Mouse (Mus musculus): ENCODE measurements around the gene Uroc1.

The Uroc1 gene

DNA sequence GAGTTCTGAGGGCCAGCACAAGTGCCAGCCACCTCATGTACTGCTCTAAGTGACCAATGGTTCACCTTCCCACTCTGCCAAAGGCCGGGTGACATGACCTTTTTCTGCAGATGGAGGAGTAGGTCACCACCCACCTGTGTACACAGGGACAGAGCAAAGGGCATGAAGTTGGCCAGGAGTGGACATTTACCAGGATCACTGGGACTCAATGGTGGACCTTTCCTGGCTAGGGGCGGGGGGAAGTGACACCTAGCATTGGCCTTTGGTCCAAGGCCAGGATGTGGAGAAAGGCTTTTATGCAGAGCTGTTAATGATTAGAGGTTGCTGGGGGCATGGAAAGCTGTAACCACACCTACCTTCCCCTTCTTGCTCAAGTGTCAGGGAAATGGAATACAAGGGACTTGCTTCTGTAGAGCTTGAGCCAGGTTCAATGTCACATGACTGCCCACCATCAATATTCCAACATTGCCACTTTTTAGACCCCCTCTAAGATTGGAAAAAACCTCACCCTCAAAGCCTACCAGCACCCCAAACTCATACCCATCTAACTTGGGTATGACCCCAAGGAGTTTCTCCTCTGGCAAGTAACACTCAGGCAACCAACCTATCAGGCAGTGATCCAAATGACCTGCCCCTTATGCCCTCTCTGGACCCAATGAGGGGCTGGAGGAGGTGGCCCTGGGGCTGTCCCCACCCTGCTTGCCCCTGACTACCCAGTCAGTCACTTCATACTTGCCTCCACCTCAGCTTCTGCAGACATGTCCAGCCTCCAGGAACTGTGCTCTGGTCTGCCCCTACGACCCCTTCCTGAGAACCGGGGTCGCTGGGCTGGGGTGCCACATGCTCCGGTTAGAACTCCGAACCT lies at the start of gene Uroc1:
Uroc1 (plus strand) TSS at position 724 of the 865 bp plus-strand sequence.
- DNase-seq, result no peak

DNA sequence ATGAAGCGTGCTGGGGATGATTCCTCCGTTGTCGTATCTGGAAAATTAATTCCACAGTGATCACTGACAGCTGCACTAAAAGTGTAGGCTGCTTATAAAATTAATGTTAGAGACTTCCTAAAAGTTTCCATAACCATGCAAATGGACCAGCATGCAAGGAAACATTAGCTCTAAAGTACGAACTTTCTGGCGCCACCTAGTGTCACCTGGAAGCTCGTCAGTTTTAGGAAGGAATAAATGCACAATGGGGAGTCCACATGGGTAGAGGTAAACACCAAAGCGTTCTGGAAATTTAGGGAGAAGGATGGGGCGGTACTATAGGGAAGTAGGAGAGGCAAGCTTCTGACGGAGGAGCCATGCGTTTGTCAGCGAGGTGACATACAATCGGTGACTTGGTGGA lies 44.8 kb upstream of the Uroc1 start:
- DNase-seq, result no peak

DNA sequence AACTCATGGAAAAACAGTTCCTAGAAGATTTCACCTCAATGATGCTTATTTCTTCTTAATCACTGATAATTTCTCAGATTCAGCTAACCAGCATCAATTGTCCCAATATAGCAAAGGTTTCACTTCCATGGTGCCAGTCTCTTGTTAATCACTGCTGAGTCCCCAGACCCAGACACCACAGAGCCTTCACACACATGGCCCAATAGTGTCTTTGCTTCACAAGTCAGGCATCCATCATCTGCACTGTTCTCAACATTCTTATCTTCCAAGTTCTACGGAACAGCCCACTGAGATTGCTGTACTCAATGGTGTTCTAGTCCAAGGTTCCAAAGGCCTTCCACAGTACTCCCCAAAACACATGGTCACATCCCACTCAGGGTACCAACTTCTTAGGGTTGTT lies 32.2 kb upstream of the Uroc1 start, which contains the start of gene BC048671:
BC048671 (plus strand) TSS at position 301 of the 400 bp plus-strand sequence.
- DNase-seq, result no peak

DNA sequence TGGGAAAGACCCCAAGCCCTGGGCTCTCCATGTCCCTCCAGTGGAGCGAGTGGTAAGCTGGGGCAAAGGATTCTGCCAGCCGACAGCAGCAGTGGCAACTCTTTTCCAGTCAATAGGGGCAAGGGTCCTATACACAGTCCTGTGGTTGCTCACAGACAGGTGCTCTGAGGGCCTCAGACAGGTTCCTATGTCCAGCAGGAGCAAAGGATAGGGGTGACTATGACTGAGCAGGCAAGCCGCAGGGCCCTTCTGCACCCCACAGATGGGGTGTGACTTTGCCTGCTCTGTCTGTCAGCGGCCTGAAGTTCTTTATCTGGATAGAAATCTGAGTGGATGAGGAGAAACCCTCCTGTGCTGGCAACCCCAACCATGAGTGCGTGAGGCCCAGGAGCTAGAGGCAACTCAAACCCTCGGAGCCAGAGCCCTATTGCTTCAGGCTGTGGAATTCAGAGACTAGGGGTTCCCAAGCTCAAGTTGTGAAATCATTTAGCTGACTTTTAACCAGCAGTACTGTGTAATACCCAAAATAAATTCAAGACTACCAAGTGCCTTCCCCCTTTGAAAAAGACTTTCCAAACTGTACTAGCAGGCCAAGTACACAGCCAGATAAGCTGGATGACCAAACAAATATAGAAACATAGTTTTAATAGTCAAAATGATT lies 26.6 kb upstream of the Uroc1 start:
- DNase-seq, result no peak

DNA sequence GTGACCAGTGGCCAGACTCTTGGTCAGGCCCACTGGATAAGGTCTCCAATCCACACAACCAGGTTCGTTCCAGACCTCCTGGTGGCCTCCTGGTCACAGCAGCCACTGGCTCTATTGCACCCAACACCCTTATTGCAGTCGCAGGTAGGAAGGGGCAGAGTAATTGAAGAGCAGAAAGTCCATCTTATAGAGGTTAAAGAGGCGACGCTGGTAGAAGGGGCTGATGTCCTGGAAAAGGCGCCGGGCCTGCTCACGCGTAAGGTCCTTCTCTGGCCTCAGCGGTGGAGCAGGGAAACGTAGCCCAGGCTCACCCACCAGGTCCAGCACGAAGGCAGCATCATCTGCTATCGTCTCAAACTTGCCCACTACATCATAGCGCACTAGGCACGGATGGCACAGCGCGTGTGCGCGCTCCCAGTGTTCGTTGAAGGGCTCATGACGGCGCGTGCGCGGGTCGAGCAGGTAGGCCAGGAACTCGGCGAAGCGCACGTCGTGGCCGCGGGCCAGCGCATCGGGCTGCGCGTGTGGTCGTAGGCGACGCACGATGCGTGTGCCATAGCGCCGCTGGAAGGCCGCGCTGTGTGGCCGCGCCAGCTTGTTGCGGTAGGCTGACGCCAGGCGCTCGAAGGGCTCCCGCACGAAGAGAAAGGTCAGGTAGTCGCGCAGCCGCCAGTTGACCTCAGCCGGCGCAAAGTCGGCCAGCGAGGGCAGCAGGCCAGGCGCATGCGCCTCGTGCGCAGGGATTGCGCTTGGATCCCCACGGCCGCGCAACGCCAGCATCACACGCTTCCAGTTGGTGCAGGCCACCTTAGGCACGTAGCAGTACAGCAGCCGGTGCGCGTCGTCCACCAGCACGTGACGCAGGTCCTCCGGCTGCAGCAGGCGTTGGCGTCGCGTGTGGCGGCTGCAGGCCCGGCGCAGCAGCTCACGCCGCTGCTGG lies 24.0 kb upstream of the Uroc1 start:
- no peak for DNase-seq

DNA sequence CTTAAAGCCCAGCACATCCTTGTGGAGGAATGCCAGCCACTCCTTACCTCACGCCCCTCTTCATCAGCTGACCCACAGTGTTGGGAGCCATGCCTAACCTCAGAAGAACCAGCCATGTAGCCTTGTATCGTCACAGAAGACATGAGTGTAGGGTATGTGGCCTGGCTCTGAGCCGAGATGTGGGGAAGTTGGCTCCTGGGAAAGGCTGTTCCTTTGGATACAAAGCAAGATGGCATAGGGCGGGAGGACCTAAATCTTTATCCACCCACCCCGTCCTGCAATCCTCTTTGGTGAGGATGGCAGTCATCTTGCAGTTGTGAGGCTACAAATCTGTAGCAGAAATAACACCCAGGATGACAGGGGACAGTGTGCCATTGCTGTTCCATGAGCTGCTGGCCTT lies 17.1 kb upstream of the Uroc1 start:
- DNase-seq, result no peak

DNA sequence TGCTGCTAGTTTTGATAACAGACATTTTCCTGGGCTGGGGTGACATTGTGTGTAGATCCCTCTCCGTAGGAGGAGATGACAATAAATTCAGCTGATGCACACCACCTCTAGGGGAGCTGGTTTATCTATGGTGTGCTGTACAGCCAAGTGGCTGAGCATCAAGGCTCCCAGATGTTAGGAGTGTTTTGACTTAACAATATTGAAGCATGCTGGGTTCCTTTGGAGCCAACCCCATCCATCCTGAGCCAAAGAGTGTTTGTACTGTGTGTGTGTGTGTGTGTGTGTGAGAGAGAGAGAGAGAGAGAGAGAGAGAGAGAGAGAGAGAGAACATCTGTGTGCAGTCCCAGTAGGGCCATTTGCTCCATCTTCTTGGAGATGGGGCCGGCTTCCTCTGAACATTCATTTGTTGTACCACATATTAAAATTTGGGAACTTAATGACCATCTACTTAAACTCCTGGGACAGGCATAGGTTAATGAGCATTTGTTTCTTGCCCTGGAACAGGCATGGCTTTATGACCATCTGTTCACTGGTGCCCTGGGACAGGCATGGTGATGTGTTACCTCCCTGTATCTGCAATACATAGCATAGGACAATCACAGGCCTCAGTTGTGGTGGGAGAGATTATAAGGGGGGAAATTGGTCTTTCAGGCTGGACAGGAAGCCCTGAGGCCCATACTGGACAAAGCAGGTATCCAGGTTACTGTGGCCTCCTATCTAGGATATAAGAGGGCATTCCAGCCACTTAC lies 15.4 kb upstream of the Uroc1 start:
- DNase-seq, result no peak

DNA sequence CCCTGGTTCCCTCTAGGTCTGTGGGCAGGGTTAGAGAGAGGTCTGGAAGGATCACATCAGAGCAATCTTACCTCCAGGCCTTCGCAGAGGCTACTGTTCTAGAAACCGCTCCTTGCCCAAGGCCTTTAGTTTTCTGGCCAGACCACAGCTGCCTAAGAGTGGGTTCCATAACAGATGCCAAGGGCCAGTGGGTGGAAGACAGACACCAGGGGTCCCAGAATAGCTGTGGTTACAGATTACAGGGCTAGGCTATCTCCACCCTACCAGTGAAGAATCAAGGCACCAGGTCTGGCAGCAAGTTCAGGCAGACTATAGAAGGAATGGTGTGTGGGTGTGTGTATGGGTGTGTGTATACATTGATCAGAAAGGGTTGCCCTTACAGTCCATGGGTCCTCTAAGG lies 14.1 kb upstream of the Uroc1 start:
- no peak for DNase-seq

DNA sequence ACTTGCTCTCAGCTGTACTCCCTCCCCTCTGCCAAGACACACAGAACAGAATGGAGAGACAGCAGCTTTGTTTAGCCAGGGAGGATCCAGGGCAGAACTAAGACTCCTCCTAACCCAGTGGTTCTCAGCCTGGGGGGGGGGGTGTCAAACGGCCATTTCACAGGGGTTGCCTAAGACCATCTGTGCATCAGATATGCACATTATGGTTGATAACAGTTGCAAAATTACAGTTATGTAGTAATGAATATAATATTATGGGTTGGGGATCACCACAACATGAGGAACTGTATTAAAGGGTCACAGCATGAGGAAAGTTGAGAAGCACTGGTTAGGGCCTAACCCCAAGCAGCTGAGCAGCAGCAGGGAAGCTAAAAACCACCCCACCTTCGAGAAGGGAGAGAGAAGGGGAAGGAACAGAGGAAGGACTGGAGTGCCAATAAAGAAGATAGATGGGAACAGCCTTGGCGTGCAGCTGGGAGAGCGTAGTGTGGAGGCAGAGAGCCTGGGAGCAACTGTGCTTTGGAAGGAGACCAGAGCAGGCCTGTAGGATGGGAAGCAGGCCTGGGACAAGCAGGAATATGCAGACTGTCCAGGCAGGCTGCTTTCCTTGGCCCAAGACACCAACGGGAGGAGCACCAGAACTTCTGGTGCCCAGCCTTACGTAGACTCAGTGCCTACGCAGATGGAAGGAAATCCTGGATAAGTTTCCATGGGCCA lies 13.5 kb upstream of the Uroc1 start:
- no peak for DNase-seq

DNA sequence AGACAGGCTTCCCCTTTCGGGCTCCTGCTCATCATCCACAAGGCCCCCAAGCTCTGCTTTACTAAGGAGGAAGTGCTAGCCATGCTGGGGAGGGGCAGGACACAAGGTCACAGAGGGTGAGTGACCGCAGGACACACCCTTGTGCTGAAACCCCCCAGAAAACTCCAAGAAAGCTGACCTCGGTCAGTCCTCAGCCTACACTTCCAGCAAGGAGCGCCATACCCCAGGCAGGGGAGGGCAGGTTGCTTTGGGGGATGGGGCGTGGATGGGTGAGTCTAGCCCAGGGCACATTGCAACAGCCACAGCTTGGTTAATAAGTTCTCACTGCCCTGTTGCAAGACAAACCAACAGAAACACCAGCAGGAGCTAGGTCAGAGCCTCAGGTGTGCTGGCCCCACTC lies 12.7 kb upstream of the Uroc1 start:
- DNase-seq, result peak in 1 of 2 experiments; percentile 15

DNA sequence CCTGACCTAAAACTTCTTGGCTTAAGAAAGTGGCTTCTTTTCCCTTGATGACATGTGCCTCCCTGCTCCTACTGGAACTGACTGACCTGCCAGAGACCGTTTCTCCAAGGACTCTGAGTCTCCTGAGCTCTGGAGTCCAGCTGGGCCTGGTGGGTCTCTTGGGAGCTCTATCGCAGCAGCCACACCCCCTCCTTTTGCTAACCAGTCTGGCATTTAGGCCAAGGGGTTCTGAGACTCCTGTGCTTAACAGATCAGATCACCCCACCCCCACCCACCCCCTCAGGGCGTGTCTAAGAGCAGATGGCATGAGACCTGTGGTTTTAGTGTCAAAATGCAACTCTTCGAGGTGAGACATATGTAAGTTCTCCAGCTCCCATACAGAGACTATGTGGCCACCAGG lies 11.3 kb upstream of the Uroc1 start:
- no peak for DNase-seq

DNA sequence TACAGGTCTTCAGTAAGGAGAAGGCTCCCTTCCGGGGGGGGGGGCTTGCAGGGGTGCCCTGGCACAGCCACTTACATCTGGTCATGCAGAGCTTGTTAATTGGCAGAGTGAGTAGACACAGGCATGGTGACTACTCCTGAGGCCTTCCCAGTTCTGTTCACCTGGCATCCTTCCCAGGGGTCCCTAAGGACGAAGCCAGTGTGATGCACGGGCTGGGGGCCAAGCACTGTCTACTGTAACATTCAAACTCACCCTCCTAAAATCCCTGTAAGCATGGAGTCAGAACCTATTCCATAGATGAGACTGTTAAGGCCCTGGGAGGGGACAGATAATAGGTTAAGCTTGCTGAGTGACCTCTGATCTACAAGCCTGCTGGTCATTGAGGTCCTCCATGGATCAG lies 9.1 kb upstream of the Uroc1 start:
- DNase-seq, result no peak

DNA sequence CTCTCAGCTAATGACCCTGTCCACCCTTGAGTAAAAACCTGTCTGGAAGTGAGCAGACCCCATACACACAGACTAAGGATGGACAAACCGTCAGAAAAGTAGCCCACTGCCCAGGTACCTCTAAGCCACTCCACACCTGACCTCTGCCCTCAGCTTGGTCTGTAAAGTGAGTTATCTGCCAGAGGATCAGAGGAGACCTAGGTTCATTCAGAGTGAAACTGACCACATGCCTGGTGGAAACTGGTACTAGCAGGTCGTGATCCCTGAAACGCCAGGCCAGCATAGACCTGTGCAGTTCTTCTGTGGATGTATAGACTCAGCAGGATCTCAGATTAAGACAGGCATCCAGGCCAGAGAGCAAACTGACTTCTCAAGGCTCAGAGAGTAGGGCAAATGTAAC lies 8.6 kb upstream of the Uroc1 start:
- DNase-seq, result no peak

DNA sequence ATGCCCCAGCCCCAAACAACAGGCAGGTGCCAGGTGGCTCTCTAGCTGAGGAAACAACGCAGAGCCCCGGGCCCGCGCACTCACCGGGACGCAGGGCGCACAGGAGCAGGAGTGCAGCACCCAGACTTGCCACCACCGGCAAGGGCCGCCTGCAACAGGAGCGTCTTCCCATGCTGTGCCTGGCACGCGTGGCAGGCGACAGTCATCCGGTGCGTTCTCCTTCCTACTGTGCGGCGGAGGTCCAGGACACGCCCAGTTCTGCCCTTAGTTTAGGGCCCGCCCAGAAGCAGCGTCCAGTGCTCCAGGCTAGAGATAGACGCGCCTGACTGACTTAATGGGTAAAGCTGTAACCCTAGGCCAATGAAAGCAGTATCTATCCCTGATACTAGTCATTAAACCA lies 8.1 kb upstream of the Uroc1 start, which contains the start of gene Chst13:
Chst13 (minus strand) TSS at position 195 of the 400 bp plus-strand sequence.
- DNase-seq, result peak; percentile 36 to 48

DNA sequence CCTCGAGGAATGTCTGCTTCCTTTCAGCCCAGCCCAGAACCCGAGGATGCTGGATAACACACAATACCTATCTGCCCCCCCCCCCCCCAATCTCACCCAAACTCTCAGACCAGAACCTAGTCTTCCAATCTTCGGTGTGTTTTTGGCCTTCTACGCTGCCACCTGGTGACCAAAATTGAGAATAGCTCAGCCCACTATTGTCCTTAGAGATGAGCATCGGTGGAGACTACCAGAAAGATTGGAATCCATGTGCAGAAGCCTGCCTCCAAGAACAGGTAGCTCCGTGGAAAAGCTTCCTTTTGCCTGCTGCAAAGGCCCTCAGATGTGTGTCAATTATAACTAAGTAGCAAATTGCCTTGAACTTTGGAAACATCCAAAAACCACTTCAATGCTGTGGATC lies 5.4 kb upstream of the Uroc1 start:
- no peak for DNase-seq

DNA sequence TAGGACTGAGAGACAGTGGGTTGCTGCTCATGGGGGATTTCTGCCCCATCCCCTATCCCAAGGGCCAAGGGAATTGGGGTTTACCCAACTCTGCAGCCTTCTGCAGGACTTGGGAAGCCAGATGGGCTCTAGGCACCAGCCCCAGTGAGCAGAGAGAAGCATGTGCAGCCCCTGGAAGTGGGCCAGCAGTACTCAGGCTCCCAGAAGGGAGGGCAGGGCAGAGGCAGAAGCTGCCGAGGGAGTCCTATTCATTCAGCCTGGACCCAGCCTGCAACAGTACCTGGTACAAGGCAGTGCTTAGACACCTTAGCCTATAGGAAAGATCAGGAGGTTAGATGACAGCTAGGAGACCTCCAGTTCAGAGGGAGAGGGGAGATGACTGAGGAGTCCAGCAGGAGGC lies 3.1 kb upstream of the Uroc1 start:
- DNase-seq, result peak in 1 of 2 experiments; percentile 61

DNA sequence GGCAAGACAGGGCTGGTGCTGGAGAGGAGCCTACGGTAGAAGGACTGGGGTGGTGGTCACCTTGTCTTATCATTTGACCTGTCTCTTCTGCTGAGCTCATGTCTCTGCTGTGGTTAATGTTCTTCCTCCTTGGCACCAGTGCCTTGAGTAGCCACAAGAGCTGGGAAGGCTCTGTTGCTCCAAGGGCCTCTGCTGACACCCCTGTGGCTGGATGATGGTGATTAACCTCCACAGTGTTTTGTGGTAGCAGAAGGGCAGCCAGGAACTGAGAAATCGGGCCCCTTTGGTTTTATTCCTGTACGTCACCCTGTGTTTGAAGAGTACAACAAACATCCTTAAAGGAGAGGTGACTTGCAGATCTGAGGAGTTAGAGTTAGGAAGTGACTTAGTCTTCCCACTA lies 1.2 kb downstream of the Uroc1 start:
- DNase-seq, result no peak

DNA sequence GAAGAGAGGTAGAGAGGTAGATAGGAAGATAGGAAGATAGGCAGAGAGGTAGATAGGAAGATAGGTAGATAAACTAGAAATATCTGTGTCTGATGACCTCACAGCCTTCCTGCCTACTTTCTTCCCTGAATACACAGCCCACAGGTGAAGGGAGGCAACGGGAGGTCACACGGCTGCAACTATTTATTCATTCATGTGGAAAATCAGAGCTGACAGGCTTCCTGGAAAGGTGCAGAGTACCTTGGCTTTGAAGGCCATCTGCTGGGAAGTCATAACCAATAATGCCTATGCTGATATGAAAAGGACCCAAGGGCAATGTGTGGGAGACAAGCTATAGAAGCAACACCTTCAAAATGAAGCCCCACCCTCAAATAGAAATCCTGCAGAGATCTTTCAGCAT lies 9.3 kb downstream of the Uroc1 start:
- no peak for DNase-seq

DNA sequence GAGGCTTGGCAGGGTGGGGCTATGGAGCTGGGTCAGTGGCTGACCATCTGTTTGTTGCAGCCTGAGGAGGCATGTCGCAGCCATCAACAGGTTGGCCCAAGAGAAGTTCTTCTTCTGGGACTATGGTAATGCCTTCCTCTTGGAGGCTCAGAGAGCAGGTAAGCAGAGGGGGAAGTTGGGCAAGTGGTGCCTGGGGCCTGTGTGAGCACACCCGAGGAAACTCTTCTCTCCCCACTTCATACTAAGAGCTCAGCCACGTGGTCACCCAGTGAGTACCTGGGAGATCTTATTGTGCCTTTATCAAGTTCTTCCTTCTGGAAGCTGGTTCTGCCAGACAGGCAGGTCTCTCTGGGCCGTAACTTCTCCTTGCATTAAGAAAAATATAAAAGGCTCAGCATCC lies 14.1 kb downstream of the Uroc1 start:
- peak; percentile 19 to 54 for DNase-seq

DNA sequence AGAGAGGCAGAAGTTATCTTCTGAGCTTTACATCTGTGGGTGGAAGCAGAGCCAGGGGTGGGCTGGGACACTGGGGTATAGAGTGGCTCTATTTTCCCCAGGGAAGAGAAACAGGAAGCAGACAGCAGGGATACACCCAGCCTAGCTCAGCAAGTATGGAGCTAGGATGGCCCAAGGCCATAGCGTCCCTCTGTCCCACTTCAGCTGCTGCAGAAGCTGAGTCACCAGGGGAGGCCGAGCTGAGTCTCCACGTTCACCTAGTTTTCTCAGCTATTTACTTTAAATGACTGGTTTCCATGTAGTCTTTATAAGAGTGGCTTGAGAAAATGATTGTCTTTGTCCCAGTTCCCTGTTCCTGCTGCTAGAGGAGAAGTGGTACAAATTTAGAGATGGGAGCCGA lies 15.4 kb downstream of the Uroc1 start:
- DNase-seq, result no peak

DNA sequence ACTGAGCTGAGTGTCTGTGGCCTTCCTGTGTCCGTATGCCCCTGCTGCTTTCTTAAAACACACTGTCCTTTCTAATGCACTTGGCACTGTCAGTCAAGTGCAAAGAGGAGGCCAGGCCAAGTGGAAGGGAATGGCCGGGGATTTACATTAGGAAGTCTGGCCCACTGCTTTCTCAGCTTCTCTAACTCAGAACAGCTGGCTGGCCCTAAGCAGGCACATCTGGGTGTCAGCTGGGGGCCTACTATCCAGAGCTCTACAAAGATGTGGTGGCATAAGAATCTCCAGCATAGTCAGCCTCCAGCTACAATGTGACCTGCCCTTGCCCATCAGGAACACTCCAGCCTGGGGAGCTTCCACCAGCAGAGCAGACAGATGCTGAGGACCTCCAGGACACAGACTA lies 16.9 kb downstream of the Uroc1 start:
- DNase-seq, result no peak

DNA sequence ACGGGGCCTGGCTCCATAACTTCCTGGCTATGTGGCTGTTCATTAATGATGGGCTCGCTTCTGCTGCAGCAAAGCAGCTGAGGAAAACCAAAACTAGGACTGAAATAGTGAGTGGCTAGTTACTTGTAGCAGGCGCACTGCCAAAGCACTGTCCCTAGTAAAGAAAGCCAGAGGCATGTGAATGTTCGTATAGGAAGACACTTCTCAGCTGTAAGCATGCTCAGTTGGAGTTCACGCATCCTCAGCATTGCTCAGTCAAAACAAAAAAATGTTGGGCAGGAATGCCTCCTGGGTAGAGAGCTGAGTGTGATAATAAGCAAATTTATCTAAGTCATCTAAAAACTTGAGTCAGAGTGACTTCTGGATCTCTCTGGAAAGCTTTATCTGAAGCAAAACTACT lies 25.1 kb downstream of the Uroc1 start:
- DNase-seq, result no peak

Measured in lung, postnatal 4 days (tissue).